Mouse (Mus musculus): Measurements from ENCODE around the gene Rnf157.
A peak's percentile ranks its signal among the peaks of the same experiment; 100 is the strongest.
"Not testable (repeated sequence)": the region's sequence is repeated elsewhere in the genome, so short reads cannot be mapped to it uniquely, and the experiment has no call there.

Rnf157 gene

GRCm38 (mm10) chr11:116434287-116434966 is 21.6 kb upstream of the Rnf157 start:
- peak; percentile 54 for DNase-seq (ENCODE audit: low spot score)

DNA sequence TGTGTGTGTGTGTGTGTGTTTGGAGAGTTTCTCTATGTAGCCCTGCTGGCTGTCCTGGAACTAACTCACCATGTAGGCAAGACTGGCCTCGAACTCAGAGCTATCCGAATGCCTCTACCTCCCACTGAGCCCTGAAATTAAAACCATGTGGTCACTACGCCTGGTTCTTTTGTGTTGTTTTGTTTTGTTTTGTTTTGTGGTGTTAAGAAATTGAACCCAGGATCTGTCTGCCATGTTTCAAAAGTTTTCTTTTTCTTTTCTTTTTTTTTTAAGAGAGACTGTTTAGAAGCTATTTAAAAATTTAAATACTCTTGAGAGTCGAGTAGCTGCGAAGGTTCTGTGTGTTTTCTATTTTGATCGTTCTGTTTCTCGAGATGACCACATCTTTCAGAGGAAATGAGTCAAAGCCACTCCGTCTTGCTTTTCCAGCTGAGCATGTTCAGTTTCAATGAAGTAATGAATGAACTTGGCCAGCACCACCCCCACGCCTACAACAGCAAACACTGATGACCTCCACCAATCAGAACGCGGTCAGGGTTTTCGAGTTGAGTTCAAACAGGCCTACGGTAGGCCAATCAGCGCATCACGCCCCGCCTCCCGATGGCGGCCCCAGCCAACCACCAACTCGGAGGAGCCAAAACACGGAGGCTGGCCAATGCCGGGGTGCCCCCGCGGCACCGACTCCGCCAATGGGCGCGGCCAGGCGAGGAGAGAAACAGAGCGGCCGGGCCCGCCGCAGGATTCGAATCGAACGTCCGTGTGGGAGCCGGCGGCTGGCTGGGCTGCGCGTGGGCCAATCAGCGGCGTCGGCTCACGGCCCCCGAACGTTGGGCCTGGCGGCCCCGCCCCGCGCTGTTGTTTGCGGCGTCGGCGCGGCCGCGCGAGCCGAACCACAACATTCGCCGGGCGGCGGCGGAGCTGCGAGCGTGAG is 20.8 kb upstream of the Rnf157 start, which contains the start of gene Ubald2:
Ubald2 (plus strand) TSS at position 739 of the 931 bp plus-strand sequence.
- peak; percentile 99 for DNase-seq (ENCODE audit: low spot score)

DNA sequence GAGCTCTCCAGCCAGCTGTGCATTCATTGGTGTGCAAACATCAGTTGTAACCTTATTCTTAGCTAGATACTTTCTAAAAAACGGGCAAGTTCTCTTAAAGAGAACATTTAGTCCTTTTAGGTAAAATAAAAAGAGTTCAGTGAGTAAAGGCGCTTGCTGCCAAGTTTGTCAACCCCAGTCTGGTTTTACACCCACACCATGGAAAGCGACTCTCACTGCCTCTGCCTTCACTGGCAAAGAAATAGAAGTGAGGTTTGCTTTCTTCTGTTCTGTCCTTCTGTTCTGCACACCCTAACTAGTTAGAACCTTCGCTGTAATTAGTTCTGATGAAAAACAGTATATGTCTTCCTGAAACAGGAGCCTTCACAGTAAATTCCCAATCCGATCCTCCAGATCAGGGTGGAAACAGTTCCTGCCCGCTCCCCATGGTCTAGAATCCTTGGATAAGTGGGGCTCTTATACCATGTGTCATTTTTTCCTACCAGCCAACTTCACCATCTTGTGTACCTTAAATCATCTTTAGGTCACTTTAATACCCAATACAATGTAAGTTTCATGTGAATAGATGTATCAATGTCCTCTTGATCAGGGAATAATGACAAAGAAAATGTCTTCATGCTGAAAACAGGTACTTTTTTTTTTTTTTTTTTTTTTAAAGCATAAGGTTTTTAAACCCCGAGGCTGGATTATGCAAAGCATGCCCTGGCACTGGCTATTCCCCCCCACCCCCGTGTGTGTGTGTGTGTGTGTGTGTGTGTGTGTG is 19.9 kb upstream of the Rnf157 start:
- DNase-seq (ENCODE audit: low spot score) = peak; percentile 69

DNA sequence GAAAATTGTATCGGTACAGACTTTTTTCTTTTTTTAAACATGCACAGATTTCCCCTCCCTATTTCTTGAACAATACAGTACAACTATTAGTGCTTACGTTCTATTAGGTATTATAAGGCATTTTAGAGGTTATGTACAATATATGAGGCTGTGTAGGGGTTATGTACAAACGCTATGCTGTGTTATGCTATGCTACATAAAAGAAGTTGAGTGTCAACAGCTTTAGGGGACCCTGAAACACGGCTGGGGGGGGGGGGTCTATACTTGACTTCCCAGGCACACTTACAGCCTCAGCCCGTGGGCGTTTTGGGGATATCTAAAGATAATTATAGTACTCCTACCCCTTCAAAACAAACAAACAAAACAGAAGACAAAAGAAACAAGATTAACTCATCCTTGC is 19.3 kb upstream of the Rnf157 start:
- DNase-seq (ENCODE audit: low spot score) = no peak

- no peak for DNase-seq (ENCODE audit: low spot score)
Observed at GRCm38 (mm10) chr11:116431428-116432077, 18.7 kb upstream of the Rnf157 start.

DNA sequence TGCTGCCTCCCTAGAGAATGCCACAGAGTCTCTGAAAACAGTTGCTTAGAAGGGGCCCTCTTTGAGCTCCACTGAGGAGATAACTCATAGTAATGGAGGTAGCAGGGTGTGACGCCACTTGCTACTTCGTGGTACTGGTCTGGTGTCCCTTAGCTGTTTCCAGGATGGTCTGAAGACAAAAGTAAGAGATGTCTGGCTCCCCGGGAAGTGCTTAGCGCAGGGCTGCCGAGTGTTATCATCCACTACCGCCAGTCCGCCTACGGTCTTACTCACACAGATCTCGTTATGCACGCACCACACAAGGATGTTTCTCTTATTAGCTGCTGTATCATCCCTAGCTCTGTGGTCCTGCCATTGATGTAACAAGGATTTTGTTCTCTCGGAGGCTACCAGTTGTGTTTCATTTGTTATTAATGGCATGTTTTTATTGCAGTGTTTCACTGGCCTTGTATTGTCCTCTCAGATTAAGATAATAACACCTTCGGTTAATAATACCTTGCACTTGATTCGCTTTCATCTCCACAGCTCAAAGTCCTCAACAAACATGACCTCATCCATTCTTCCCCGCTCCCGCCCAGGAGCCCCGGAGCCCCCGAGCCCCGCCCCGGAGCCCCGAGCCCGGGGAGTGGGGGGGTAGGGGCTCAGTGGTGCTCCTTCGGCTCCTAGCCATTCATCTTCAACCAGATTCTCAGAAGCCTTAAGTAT is 18.0 kb upstream of the Rnf157 start:
- DNase-seq (ENCODE audit: low spot score) = no peak

DNA sequence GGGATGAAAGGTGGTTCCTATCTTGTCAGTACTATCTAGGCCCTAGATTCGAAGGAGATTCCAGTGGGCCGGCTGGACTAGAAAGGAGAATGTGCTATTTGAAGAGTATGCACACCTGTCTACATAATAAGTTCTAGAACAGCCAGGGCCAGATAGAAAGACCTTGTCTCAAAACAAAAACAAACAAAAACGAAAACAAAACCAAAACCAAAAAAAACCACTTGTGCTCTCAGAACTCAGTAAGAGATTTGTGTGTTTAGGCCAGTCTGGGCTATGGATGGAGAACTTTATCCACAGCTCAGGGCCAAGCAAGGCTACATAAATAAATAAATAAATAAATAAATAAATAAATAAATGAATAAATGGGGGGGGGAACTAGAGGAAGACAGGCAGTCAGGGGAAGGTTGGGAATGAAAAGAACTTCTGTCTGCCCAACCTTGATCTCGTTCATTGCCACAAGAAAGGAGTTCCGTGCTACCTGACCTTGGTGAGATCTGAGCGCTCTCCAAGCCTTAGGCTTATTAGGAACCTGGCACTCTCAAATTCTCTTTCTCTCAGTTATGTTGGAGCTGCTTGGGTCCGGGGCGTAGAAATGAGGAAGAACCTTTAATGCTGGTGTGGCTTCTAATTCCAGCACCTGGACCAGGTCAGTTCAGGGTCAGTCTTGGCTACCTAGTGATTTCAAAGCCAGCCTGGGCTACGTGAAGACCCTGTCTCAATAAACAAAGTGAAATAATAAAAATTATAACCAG is 17.2 kb upstream of the Rnf157 start:
- DNase-seq (ENCODE audit: low spot score) = no peak

GRCm38 (mm10) chr11:116428872-116429859 is 16.3 kb upstream of the Rnf157 start:
- no peak for DNase-seq (ENCODE audit: low spot score)

DNA sequence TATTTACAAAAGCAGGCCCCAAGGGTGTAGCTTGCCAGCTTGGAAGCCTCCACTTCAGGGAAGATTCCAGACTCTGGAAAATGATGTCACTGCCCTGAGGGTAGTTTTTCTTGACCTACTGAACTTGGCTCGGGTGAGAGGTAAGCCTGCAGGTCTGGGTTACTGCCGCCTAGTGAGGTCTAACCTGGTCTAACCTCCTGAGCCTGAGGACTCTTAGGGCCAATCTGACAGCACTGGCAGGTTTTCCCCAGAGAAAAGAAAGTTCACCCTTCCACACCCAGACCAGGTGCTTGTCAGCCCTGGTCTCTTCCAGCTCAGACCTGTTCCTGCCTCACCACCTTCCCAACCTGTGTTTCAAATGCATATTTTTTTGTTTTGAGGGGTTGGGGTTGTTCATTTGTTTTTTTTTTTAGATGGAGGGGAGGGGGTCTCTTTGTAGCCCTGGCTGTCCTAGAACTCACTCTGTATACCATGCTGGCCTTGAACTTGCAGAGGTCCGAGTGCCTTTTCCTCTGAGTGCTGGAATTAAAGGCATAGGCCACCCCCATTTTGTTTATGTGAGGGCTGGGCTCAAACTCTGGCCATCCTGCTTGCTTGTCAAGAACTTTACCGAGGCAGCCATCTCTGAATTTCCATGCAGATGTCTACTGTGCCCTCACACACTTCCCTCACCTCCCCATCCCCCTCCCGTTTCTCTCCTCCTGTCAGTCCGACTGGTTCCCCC is 14.2 kb upstream of the Rnf157 start:
- no peak for DNase-seq (ENCODE audit: low spot score)

DNA sequence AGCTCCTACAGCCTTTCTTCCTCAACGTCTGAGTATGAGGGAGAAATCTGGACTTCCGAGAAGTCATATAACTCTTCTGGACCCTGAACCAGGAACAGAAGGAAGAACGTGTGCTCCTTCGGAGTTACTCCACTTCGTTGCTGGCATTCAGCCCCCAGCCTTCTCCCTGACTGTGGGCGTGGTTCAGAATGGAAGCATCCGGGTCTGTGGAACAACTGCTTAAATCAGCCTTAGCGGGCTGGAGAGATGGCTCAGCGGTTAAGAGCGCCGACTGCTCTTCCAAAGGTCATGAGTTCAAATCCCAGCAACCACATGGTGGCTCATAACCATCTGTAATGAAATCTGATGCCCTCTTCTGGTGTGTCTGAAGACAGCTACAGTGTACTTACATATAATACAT is 13.5 kb upstream of the Rnf157 start:
- DNase-seq (ENCODE audit: low spot score) = not testable (repeated sequence)

DNA sequence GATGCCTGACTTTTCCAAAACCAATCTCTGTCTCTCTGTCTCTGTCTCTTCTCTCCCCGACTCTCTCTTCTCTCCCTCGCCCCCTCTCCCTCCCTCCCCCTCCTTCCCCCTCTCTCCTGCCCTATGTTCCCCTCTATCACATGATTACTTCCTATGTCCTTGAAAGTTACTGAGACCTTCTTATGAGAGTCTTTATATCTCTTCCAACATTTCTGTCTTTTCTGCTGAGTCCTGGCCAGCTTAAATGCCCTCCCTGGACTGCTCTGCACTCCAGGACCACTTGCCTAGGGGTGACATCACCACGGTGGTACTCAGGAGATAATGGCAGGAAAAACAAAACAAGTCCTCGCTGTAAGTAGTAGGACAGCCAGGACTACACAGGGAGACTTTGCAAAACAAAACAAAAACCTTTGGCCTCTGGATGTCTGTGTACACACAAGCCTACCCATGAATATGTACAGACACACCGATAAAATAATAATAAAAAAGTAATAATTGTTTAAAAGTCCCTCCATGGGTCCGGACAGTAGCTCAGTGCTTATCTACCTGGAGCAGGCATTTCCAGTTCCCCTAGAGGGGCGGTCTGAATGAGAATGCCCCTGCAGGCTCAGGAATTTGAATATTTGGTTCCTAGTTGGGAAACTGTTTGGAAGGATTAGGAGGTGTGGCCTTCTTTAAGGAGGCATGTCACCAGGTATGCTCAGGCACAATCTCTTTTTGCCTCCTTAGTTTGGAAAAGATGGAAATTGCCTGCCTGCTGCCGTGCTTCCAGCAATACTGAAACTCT is 12.0 kb upstream of the Rnf157 start:
- DNase-seq (ENCODE audit: low spot score) = no peak

- no peak for DNase-seq (ENCODE audit: low spot score)
Observed at GRCm38 (mm10) chr11:116423782-116424620, 11.2 kb upstream of the Rnf157 start.

GRCm38 (mm10) chr11:116423214-116423613 is 10.4 kb upstream of the Rnf157 start:
- DNase-seq (ENCODE audit: low spot score) = no peak

DNA sequence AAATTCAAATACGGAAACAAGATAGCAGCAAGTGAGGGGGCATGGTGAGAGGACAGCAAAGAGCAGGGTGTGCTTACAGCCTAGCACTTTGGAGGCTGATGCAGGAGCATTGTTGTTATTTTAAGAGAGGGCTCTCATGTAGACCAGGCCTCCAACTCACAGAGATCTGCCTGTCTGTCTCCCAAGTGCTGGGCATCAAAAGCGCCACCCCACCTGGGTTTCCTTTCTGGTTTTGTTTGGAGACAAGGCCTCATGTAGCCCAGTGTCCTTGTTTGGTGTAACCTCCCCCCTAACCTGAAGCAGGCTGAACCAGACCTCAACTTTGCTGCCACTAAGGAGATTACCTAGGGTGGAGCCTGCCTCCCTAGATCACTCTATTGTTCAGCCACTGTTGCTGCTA is 9.7 kb upstream of the Rnf157 start:
- DNase-seq (ENCODE audit: low spot score) = no peak

- DNase-seq (ENCODE audit: low spot score) = no peak
Observed at GRCm38 (mm10) chr11:116421102-116421501, 8.3 kb upstream of the Rnf157 start.

GRCm38 (mm10) chr11:116418841-116419462 is 6.1 kb upstream of the Rnf157 start:
- DNase-seq (ENCODE audit: low spot score) = no peak

Measured in layer of hippocampus, adult 11-12 months (tissue).